Mouse (Mus musculus): ENCODE data around the gene Zfpm1. TPM values are rescaled to one million over a fixed set of nuclear protein-coding genes. Genes with fewer than 3 reads are reported as not detected.
A peak's percentile ranks its signal among the peaks of the same experiment; 100 is the strongest.

Gene Zfpm1
- polyA plus RNA-seq, 1 experiment from 2014 or later, result 1.5 TPM

GRCm38 (mm10) chr8:122360696-122361416 lies 78.9 kb downstream of the Zfpm1 start, which contains the start of gene Trhr2:
Trhr2 (minus strand) TSS chr8:122360746.
- Histone ChIP-seq H3K4me2 (no peak within 1 kb of the TSS), H3K9ac (no peak within 1 kb of the TSS), H3K4me3 (no peak within 1 kb of the TSS), H3K27me3 (replicated peaks) (peaks cover 10% of the 10 kb centered on the region; the same call in 1 of the 2 replicates), H3K4me1 (no peaks in the 10 kb centered on the region), H3K27ac (no peak within 1 kb of the TSS), H3K9me3 (no peaks in the 10 kb centered on the region), H3K36me3 (replicated peaks) (no peaks in the 10 kb centered on the region)
- WGBS, result 75% methylated on average over 7 of the region's 7 CpGs
- no peak for ATAC-seq (replicated peaks)

GRCm38 (mm10) chr8:122362271-122362670 lies 80.3 kb downstream of the Zfpm1 start:
- no peak overlapping the region for H3K27ac ChIP-seq
- no peaks in the 10 kb centered on the region for H3K9me3 ChIP-seq
- ATAC-seq (replicated peaks), result no peak
- H3K27me3 ChIP-seq (replicated peaks), result peaks cover 10% of the 10 kb centered on the region; the same call in 1 of the 2 replicates
- no peak overlapping the region for H3K4me3 ChIP-seq
- H3K4me1 ChIP-seq, result no peaks in the 10 kb centered on the region
- WGBS, result 49% methylated on average over 5 of the region's 5 CpGs
- H3K36me3 ChIP-seq (replicated peaks), result no peaks in the 10 kb centered on the region
- no peak overlapping the region for H3K9ac ChIP-seq
- H3K4me2 ChIP-seq, result no peak overlapping the region

- H3K36me3 ChIP-seq (replicated peaks), result no peaks in the 10 kb centered on the region
- no peaks in the 10 kb centered on the region for H3K9me3 ChIP-seq
- no peak overlapping the region for H3K27ac ChIP-seq
- no peaks in the 10 kb centered on the region for H3K4me1 ChIP-seq
- no peak overlapping the region for H3K4me2 ChIP-seq
- H3K27me3 ChIP-seq (replicated peaks), result peaks cover 10% of the 10 kb centered on the region; the same call in 1 of the 2 replicates
- 36% methylated on average over 8 of the region's 8 CpGs for WGBS
- H3K4me3 ChIP-seq, result no peak overlapping the region
- H3K9ac ChIP-seq, result no peak overlapping the region
- no peak for ATAC-seq (replicated peaks)
Measured at GRCm38 (mm10) chr8:122362967-122363366, 81.0 kb downstream of the Zfpm1 start.

- no peak overlapping the region for H3K9ac ChIP-seq
- 80% methylated on average over 10 of the region's 10 CpGs for WGBS
- 0 out of 2 replicates have a peak, but pooled peaks cover 3% of the 10 kb centered on the region for H3K27me3 ChIP-seq (replicated peaks)
- H3K4me2 ChIP-seq, result no peak overlapping the region
- no peaks in the 10 kb centered on the region for H3K36me3 ChIP-seq (replicated peaks)
- H3K27ac ChIP-seq, result no peak overlapping the region
- ATAC-seq (replicated peaks), result no peak
- H3K4me1 ChIP-seq, result peaks cover 3% of the 10 kb centered on the region; the same call in 1 of the 2 replicates
- H3K4me3 ChIP-seq, result no peak overlapping the region
- no peaks in the 10 kb centered on the region for H3K9me3 ChIP-seq
Measured at GRCm38 (mm10) chr8:122368494-122368893, 86.6 kb downstream of the Zfpm1 start.

GRCm38 (mm10) chr8:122369665-122370064 lies 87.7 kb downstream of the Zfpm1 start:
- Histone ChIP-seq H3K27ac (no peak overlapping the region), H3K4me3 (no peak overlapping the region), H3K4me2 (no peak overlapping the region), H3K9me3 (no peaks in the 10 kb centered on the region), H3K4me1 (peaks cover 3% of the 10 kb centered on the region; the same call in 1 of the 2 replicates), H3K27me3 (replicated peaks) (no peaks in the 10 kb centered on the region), H3K36me3 (replicated peaks) (no peaks in the 10 kb centered on the region), H3K9ac (no peak overlapping the region)
- 0 out of 2 replicates have a peak, but pooled peaks have one; percentile 63 for ATAC-seq (replicated peaks)
- WGBS, result 10% methylated on average over 9 of the region's 9 CpGs

- 75% methylated on average over 6 of the region's 6 CpGs for WGBS
- H3K9me3 ChIP-seq, result no peaks in the 10 kb centered on the region
- H3K36me3 ChIP-seq (replicated peaks), result no peaks in the 10 kb centered on the region
- no peak overlapping the region for H3K4me3 ChIP-seq
- peaks cover 6% of the 10 kb centered on the region; the same call in 1 of the 2 replicates for H3K4me1 ChIP-seq
- H3K9ac ChIP-seq, result no peak overlapping the region
- ATAC-seq (replicated peaks), result no peak
- H3K4me2 ChIP-seq, result no peak overlapping the region
- H3K27ac ChIP-seq, result no peak overlapping the region
- no peaks in the 10 kb centered on the region for H3K27me3 ChIP-seq (replicated peaks)
Measured at GRCm38 (mm10) chr8:122371706-122372105, 89.8 kb downstream of the Zfpm1 start.

- Histone ChIP-seq H3K36me3 (replicated peaks) (peaks cover 4% of the 10 kb centered on the region; the same call in 1 of the 2 replicates), H3K27me3 (replicated peaks) (no peaks in the 10 kb centered on the region), H3K27ac (no peak overlapping the region), H3K9me3 (no peaks in the 10 kb centered on the region), H3K9ac (no peak overlapping the region), H3K4me2 (peak overlapping the region; percentile 49; the same call in 1 of the 2 replicates), H3K4me3 (no peak overlapping the region), H3K4me1 (peaks cover 22% of the 10 kb centered on the region)
- peak; percentile 4; the same call in 1 of the 2 replicates for ATAC-seq (replicated peaks)
- WGBS, result 94% methylated on average over 7 of the region's 7 CpGs
Measured at GRCm38 (mm10) chr8:122375320-122375719, 93.4 kb downstream of the Zfpm1 start.

- Histone ChIP-seq H3K36me3 (replicated peaks) (peaks cover 4% of the 10 kb centered on the region; the same call in 1 of the 2 replicates), H3K4me3 (peak overlapping the region; percentile 61), H3K9me3 (no peaks in the 10 kb centered on the region), H3K4me1 (peaks cover 23% of the 10 kb centered on the region), H3K27ac (peak overlapping the region; percentile 72), H3K9ac (peak overlapping the region; percentile 36; the same call in 1 of the 2 replicates), H3K4me2 (peak overlapping the region; percentile 49), H3K27me3 (replicated peaks) (no peaks in the 10 kb centered on the region)
- WGBS, result 31% methylated on average over 13 of the region's 13 CpGs
- ATAC-seq (replicated peaks), result peak; percentile 46
Measured at GRCm38 (mm10) chr8:122375751-122376364, 93.9 kb downstream of the Zfpm1 start.

GRCm38 (mm10) chr8:122376365-122377231 lies 94.7 kb downstream of the Zfpm1 start, which contains the start of gene Zc3h18:
Zc3h18 (plus strand) TSS chr8:122376609.
- peak within 1 kb of the TSS; percentile 72 for H3K9ac ChIP-seq
- H3K9me3 ChIP-seq, result no peaks in the 10 kb centered on the region
- peak within 1 kb of the TSS; percentile 89 for H3K27ac ChIP-seq
- peaks cover 26% of the 10 kb centered on the region for H3K4me1 ChIP-seq
- peak within 1 kb of the TSS; percentile 66 for H3K4me2 ChIP-seq
- peak within 1 kb of the TSS; percentile 61 for H3K4me3 ChIP-seq
- WGBS, result under 1% methylated on average over 92 of the region's 107 CpGs
- H3K27me3 ChIP-seq (replicated peaks), result no peaks in the 10 kb centered on the region
- H3K36me3 ChIP-seq (replicated peaks), result peaks cover 4% of the 10 kb centered on the region; the same call in 1 of the 2 replicates
- peak; percentile 92 for ATAC-seq (replicated peaks)

- Histone ChIP-seq H3K4me3 (no peak overlapping the region), H3K9ac (no peak overlapping the region), H3K36me3 (replicated peaks) (peaks cover 30% of the 10 kb centered on the region; the same call in 1 of the 2 replicates), H3K4me1 (peaks cover 13% of the 10 kb centered on the region), H3K27me3 (replicated peaks) (no peaks in the 10 kb centered on the region), H3K27ac (no peak overlapping the region), H3K4me2 (no peak overlapping the region), H3K9me3 (no peaks in the 10 kb centered on the region)
- ATAC-seq (replicated peaks), result no peak
- 85% methylated on average over 4 of the region's 4 CpGs for WGBS
Measured at GRCm38 (mm10) chr8:122383039-122383438, 101.1 kb downstream of the Zfpm1 start.

All from midbrain, embryonic 15.5 days (tissue).